Mouse (Mus musculus) Muller cell, postnatal 12 days (primary cell): ENCODE data around the gene Nampt.
"Not testable (repeated sequence)": the region's sequence is repeated elsewhere in the genome, so short reads cannot be mapped to it uniquely, and the experiment has no call there.

Experiments used
- DNase-seq: peaks from one replicate; pipeline ENCODE4 v3.0.0-alpha.2; 2015; ENCODE audit errors: inconsistent ontology term

The Nampt gene

DNA sequence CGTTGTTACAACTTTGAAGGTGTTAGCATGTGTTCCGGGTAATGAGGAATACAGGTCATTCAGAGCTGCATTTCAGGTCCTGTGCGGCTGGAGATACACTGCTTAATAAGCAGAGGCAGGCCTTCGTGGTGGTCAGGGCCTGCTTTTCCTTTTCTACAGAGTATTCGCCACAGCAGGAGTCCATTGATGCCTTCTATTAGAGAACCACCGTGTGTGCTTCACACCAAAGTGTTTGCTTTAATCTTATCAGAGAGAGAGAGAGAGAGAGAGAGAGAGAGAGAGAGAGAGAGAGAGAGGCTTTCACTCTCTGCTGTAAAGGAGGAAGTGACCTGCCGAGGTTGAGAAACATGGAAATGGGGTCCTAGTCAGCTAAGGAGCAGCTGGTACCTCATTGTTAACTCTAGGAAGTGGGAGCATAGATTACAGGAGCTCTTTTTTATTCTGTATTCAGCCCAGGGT is 22.1 kb downstream of the Nampt start:
- DNase-seq: no peak

DNA sequence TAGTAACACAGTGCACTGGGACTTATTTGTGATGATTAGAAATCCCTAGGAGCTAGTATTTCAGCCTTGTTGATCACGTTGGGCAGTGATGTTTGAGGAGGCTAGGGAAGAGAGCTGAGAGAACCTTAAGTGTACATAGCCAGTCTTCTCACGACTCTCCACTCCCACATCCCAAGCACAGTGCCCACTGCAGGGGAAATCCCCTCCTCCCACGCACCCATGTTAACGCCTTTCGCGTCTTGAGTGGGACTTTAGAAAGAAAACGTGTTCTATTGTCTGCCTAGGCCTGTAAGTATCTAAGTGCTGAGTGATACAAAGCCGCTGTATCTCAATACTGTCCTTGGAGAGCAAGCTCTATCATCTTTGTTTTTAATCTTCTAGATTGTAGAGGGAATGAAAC is 27.0 kb downstream of the Nampt start:
- DNase-seq: no peak

DNA sequence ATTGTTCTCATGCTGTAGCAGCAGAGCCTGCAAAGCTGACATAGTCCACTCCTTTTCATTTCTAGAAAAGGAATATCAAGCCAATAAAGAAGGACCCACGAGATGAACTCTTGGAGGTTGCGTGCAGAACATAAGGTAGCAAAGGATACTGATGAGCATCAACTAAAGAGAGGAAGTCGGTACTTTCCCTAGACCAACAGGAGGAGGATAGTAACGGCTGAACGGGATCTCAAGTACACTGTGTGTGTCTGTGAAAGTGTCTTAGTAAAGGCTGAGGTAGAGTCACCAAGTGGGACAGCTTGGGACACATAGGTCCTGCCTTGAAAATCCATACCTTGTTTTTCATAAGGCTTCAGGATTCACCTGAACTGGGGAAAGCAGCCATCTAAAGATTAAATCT is 34.4 kb downstream of the Nampt start:
- DNase-seq: no peak

DNA sequence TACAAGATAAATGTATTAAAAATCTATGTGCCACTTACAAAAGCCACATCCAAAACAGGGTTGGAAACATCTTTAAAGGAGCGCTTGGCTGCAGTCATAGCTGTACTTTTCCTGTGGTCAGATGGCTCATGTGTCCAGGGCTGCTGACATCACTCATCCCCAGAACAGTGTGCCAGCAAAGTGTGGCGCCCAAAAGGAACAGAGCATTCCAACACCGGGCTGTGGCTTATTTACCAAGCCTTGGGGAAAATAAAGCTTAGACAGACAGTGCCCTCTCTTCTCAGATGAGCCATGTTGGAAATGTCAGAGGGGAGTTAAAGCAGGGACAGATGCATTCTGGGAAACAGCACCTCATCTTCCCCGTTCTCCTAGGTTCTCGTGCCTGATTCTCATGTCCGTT is 35.5 kb downstream of the Nampt start:
- DNase-seq: peak; percentile 33

DNA sequence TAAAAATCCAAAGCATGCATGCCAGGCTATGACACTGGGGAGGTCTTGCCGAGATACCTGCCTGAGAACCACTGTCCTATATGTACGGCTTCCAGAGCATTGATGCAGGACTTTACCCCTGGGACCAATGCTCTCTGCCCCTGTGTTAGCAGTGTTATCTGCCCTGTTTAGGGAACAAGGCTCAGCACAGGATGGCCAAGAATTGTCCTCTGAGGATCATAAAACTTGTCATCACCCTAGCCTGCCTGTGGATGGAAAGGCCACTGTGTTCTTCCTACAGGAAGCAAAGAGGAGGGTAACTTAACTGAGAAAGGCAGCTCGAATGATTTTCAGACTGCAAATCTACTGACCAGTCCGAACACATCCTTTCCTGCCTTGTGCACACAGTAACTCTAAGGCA is 36.1 kb downstream of the Nampt start:
- no peak for DNase-seq

DNA sequence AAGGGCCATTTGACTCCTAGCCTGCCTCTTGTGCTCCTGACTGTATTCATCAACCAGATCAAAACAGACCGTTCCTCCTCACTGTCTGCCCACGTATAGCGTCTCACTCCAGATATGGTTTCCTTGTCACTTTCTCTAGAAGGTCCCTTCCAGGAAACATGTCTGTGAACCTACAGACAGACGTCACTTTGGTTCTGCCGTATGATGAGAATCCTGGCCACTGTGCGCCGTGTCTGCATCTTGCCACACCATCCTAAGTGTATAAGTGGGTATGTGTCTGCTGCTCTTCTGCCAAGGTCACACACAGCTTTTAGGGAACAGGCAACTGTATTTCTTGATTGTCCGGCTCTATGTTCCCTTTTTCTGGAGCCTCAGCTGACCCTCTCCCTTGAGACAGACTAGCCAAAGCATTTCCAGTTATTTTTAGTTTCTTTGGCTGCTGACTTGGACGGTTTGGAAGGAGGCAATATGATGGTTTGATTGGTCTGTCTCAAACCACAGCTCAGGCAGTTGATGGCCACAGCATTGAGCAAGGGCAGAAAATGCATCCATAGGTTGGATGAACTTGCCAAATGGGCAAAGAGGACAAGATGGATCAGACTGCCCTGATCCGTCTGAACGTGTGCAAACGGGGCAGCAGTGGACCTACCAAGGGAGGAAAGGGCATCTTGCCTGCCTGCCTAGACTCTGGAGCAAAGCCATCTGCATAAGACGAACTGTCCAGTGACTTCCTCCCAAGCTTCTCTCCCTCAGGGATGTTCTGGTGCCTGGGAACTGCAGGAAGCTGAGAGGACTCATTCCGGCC is 37.6 kb downstream of the Nampt start:
- DNase-seq: no peak

DNA sequence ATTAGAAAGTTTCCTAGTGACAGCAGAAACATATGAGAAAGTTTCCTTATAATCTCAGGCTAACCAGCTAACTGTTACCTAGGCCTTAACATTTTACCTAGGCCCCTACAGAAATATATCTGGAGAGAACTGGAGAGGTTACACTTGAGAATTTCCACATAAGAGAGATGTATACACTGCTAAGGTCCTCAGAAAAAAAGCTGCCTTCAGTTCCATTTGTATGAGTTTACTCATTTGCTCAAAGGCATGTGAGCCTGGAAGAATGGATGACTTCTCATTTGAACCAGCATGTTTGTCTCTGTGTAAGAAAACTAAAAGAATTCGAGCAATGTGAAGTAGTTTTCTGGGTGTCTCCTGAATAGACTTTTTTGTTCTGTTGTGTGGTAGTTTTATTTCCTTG is 39.1 kb downstream of the Nampt start:
- DNase-seq: peak; percentile 48

DNA sequence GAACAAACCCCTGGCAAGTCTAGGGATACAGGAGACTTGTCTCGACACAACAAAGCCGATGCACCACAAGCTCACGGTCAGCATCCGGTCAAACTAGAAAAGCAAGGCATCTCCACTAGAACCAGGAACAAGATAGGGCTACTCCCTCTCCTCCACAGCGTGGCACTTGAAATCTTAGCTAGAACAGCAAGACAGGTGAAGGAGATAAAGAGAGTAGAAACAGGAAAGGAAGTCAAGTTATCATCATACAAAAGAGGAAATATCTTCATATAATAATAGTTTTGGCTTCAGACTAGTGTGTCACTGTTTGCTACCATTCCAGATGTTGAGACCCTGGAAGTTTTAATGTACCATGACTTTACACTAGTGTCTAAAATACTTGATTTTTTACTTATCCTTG is 41.5 kb downstream of the Nampt start:
- DNase-seq: no peak

DNA sequence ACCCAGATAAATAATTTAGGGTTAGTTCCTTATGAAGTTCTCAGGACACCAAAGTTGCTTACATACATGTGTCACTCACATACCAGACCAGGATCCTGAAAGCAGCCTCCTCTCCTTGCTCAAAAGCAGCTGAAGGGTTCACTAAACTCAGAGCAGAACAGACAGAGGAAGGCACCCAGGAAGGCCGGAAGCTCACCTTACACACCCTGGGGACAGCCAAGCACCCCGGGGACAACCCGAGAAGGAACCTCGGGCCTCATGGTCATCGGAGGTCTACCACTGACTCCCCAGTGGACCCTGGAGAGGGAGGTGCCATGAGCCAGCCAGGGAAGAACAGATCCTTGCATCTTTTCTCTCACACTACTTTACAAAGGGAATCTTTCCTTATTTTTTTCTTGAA is 51.5 kb downstream of the Nampt start:
- DNase-seq: no peak

DNA sequence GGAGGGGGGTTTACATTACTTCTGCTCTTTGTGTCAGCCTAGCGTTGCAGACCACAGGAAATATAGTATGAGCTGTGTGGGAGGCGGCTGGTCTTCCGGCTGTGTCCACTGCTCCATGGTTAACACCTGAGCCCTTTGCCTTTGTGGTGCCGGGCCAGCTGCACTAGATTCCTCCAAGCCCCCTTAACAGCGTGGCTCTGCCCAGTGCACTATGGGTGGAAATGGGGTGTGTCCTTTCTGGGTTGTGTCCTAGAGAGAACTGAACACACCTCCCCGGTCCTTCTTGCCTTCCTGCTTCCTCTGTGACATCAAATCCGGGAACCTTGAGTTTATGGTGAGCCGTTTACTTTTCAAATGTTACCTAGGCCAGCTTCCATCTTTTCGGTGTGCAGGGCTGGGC is 58.2 kb downstream of the Nampt start:
- DNase-seq: no peak

DNA sequence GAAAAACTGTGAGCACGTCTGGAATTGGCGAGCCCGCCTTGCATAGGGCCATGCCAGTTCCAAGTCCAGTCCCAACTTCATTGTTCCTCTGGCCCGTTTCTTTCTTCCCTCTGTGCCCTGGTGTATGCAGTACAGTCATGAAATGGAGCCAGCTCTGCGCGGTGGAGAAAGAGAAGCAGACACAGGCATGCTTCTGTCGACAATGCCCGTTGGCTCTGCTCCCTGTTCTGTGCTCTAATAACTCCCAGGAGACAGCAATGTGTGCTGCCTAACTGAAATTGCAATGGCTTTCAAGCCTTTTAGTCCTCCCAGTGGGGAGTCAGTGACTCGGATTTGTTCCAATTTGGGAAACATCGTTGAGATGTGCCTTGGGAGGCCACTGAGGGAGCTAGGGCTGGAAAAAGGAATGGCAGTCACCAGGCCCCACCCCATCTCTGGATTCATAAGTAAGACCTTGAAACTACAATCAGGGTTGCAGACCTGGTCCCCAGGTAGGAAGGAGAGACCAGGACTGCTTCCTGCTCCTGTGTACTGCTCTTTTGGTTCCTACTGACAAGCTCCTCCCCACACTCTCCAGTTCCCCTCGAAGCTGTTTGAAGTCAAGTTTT is 58.7 kb downstream of the Nampt start:
- peak; percentile 88 for DNase-seq

DNA sequence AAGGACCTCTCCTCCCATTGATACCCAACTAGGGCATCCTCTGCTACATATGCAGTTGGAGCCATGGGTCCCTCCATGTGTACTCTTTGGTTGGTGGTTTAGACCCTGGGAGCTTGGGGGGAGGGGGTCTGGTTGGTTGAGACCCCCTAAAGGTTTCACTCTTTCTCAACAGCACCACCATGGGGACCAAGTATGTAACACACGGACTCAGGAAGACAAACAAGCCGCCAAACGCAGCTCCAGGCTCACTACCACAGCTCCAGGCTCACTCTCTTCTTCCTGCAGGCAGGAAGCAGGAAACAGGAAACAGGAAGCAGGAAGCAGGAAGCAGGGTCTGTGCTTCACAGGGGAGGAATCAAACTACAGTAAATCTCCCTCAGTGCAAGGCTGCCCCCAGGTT is 60.0 kb downstream of the Nampt start:
- DNase-seq: no peak

DNA sequence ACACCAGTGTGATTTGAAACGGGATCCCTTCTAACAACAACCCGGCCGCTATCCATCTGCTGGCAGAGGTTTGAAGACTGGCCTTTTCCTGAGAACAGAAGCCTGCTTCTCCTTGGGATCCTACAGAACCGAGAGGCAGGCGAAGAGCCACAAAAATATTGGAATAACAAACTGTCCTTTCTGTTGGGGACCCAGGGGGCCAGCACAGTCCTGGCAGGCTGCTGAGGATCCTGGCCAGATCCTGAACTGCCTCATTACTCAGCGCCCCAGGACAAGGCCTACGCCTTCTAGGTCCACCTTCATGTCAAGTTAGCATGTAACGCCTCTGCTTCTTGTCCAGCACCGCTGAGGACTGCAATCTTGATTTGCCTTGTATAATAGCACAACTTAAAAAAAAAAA is 65.0 kb downstream of the Nampt start:
- no peak for DNase-seq

DNA sequence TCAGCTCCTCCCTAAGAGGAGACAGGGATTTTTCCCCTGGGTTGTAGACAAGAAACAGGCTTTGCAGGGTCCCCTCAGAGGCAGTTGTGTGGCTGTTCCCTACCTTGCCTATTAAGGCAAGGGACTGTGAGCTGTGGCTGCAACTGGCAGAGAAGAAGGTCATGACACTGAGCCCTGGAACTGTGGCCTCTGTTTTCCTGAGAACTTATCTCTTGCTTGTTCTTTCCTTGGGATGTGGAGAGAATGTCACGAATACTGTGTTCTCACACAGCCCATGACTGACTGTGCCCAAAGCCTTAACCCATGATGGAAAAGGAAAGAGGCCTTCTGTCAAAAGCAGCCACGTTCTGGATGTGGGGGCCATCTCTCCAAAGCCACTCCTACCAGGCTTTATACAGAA is 65.7 kb downstream of the Nampt start:
- no peak for DNase-seq

DNA sequence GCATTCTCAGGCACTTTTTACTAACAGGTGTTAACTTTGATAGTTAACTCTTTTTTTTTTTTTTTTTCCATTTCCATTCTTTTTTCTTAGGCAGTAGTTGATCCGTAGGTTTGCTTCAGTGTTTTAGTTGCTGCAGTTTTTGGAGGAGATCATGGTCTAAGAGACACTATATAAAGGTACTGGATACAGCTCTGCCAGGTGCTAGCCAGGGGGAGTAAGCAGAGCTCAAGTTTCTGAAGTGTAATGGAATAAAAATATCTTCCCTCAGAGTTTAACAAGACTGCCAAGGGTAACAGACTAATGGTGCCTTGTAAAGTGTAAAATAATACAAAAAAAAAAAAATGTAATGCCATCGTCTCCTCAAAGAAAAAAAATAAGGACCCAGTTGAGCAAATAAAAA is 67.0 kb downstream of the Nampt start:
- no peak for DNase-seq

DNA sequence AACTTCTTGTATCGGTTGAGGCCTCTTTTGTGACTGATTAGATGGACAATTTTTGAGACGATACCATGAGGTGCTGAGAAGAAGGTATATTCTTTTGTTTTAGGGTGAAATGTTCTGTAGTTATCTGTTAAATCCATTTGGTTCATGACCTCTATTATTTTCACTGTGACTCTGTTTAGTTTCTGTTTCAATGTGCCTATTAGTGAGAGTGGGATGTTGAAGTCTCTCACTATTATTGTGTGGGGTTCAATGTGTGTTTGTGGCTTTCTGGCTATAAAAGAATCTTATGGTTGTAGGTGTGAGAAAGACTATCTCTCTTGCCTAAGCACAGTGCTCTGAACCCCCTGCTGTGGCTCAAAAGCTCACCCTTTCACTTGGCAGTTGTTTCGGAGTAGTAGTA is 68.9 kb downstream of the Nampt start:
- DNase-seq: no peak

DNA sequence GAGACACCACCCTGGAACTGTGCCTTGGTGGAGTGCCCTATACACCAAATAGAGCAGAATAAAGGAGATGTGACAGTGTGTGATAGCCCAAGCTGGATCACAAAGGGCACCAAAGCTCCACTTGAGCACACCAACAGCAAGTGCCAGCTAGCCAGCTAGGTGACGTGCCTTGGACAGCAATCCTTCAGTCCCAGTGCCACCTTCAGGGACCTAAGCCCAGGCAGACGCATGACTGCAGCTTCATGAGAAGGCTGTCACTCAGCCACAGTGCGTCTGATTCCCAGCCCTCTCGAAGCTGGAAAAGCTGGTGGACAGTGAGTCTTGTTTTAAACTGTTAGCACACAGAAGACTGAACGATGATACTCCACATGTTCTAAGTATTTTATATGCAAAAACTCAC is 70.5 kb downstream of the Nampt start:
- no peak for DNase-seq

DNA sequence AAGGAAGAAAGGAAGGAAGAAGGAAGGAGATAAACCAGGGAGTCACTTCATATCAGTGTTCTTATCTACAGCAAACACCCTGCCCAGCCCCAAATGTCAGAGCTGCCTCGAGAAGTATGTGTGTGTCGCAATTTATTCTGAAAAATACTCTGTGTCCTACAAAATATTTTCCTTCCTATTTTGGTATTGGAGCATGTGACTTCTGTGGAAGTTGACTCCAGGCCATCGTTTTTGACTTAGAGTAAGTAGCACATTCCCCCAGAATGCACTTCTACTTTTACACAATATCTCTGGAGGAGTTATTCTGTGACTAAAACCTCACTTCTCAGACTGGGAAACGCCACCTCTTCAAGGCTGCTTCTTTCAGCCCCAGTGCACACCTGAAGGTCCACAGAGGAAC is 71.1 kb downstream of the Nampt start:
- no peak for DNase-seq

DNA sequence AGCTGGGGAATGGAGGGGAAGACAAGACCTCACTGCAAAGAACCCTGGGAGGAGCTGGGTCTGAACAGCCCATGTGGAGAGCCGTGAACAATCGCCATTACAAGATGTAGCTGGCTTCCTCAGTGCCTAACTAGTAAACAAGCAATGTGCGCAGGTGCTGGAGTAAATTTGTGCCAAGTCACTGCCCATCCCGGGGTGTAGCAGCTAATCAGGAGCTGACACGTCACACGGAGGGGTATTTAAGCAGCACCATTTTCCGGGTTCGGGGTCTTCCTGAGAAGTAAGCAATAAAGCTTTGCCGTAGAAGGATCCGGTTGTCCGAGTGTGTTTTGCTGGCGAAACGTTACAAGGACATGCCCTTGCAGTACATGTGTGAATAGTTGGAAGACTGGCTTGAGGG is 71.9 kb downstream of the Nampt start:
- DNase-seq: not testable (repeated sequence)

DNA sequence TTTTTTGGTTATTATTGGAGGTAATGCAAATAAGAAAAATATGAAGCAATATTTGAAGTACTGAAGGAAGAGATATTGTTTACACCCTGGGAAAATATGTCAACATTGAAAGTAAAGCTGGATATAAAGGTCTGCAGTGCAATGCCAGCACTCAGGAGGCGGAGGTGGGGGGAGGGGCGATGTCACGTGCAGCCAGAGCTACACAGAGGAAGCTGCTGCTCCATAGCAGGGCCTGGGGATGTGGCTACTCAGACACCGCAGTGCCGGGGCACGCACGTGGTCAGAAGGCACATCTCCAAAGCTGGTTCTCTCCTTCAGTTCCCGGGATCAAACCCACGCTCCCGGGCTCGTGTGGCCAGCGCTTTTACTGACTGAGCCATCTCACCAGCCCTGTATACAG is 73.9 kb downstream of the Nampt start:
- DNase-seq: no peak

DNA sequence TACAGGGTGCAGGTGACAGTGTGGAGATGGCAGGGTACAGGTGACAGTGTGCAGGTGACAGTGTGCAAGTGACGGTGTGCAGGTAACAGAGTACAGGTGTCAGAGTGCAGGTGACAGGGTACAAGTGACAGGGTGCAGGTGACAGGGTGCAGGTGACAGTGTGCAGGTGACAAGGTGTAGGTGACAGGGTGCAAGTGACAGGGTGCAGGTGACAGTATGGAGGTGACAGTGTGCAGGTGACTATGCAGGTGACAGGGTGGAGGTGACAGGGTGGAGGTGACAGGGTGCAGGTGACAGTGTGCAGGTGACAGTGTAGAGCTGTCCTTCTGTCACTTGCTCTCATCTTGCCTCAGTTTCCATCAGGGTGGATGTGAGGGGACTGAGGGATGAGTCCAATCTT is 76.5 kb downstream of the Nampt start:
- no peak for DNase-seq

DNA sequence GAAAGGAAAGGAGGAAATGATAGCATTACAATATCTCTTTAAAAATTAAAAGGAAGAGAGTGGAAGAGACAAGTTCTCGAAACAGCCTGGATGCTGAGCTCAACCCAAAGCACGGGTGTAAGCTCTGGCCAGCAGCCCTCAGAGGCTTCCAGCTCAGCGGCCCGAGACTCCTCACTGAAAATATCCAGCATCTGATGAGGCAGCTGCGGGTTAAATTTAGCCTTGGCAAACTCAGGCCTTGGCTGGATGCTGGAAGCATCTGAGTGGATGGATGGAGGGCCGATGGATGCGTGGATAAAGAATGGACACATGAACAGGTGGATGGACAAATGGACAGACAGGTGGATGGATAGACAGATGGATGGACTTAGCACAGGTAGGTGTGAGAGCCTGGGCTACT is 77.2 kb downstream of the Nampt start:
- no peak for DNase-seq
